Mouse (Mus musculus): ENCODE measurements around the gene Arid1b.

The Arid1b gene

DNA sequence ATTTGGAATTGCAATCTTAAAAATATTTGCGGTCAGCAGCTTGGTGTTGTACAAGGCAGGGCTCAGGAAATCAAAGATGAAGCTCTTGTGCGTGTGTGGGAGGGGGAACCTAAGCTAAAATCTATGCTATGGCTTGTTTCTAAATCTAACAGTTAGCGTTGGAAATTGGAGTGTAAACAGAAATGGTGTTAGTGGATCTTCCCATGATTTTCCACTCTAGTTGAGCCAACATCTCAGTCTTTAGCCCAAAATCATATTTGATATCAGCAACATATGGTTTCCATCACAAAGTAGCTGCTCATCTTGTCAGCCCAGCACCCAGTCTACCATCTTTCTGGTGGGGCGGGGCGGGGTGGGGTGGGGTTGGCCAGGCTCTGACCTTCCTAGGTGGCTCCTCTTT is 208.6 kb downstream of the Arid1b start:
- Histone ChIP-seq H3K36me3 (ENCODE audit: insufficient read depth, low read length) (no peaks in the 10 kb centered on the region), H3K9me3 (ENCODE audit: low read length) (no peaks in the 10 kb centered on the region), H3K4me1 (replicated peaks; ENCODE audit: low read depth, low read length) (peaks cover 29% of the 10 kb centered on the region), H3K4me3 (replicated peaks; ENCODE audit: low read length) (no peak overlapping the region), H3K27me3 (ENCODE audit: insufficient read depth, low read length) (no peaks in the 10 kb centered on the region)
- no peak for TF ChIP-seq CTCF (conservative IDR thresholded peaks at IDR 0.05; ENCODE audit: low read length)
- TF ChIP-seq NANOG (IDR thresholded peaks at IDR 0.05; ENCODE audit: borderline replicate concordance, low read length): no peak
- no peak for TF ChIP-seq POU5F1 (IDR thresholded peaks at IDR 0.05; ENCODE audit: borderline replicate concordance, low read length)

DNA sequence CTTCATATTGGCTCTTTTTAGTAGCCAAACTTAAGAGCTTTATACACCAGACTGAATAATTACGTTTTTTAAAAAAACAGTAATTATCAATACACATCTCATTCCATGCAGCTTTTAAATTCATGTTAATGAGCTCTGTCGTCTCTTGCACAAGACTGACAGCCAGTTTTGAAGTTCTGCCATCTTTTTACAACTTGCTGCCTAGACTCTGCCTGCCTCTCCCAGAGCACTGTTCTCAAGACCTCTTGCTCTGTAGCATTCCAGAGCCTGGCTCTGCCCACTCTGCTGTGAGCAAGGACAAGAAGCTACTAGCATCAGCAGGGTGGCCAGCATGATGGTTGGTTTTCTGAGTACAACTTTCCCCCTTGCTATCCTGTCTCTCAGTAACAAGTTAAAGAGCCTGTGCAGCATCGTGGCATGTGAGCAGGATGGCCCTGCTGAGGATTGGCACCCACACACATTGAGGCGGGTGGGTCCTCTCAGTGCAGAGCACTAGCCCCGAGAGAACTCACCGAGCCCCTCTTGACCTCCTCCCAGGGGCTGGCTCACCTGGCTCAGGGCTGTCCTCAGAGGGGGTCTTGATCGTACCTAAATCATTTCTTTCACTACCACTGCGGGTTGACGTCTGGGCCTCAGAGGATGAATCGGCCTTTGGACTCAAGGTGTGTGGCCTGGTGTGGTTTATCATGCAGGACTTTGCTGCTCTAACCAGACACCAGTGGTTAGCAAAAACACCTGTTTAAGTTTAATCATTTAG is 209.4 kb downstream of the Arid1b start:
- no peaks in the 10 kb centered on the region for H3K36me3 ChIP-seq (ENCODE audit: insufficient read depth, low read length)

DNA sequence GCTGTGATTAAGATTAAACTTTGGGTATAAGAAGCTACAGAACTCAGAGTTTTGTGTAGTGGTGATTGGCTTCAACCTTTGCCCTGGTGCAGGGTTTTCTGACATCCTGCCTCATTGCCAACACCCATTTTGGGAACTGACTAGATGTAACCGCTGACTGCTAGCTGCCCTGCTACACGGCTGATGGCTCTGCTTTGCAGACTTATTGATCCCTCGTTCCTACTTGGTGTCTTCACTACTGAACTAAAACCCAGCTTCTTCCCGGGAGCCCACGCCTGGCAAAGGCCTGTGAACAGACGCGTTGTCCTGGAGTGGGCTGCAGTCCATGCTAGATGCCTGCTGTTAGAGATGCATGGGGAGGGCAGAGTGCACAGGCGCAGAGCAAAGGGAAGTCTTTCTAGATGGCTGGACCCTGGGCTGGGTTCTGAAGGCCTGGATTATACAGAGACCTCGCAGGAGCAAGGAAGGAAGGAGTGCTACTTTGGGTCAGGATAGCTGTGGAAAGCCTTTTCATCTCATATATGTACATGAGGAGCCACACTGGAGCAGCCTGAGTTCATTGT is 210.1 kb downstream of the Arid1b start:
- no peaks in the 10 kb centered on the region for H3K9me3 ChIP-seq (ENCODE audit: low read length)
- TF ChIP-seq NANOG (IDR thresholded peaks at IDR 0.05; ENCODE audit: borderline replicate concordance, low read length) (no peak), CTCF (conservative IDR thresholded peaks at IDR 0.05; ENCODE audit: low read length) (no peak), POU5F1 (IDR thresholded peaks at IDR 0.05; ENCODE audit: borderline replicate concordance, low read length) (no peak)
- H3K36me3 ChIP-seq (ENCODE audit: insufficient read depth, low read length): no peaks in the 10 kb centered on the region
- H3K4me3 ChIP-seq (replicated peaks; ENCODE audit: low read length): peak overlapping the region; percentile 21; the same call in 1 of the 2 replicates
- peaks cover 29% of the 10 kb centered on the region for H3K4me1 ChIP-seq (replicated peaks; ENCODE audit: low read depth, low read length)
- no peaks in the 10 kb centered on the region for H3K27me3 ChIP-seq (ENCODE audit: insufficient read depth, low read length)

More for the DNA sequence above, 209.4 kb downstream of the Arid1b start:
- TF ChIP-seq NANOG (IDR thresholded peaks at IDR 0.05; ENCODE audit: borderline replicate concordance, low read length): no peak
- TF ChIP-seq POU5F1 (IDR thresholded peaks at IDR 0.05; ENCODE audit: borderline replicate concordance, low read length): no peak
- TF ChIP-seq CTCF (conservative IDR thresholded peaks at IDR 0.05; ENCODE audit: low read length): no peak
- Histone ChIP-seq H3K4me1 (replicated peaks; ENCODE audit: low read depth, low read length) (peaks cover 29% of the 10 kb centered on the region), H3K9me3 (ENCODE audit: low read length) (no peaks in the 10 kb centered on the region), H3K4me3 (replicated peaks; ENCODE audit: low read length) (no peak overlapping the region), H3K27me3 (ENCODE audit: insufficient read depth, low read length) (no peaks in the 10 kb centered on the region)

DNA sequence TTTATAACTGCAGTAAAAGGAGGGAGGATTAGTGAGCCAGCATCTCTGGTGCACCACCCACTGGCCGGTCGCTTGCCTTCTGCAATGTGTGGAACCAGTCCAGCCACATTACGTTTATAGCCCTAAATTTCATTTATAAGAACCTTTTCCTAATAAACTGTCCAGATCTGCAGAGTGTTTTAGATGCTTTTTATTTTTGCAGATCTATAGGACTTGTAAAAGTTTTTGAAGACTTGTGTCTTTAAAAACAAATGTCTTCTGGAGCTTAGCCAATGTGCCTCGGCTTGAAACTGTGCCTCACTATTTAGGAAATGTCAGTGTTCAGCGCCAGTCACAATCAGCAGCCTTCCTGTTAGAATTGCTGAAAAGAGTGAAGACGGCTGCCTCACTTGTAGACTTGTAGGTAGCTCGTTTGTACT is 211.0 kb downstream of the Arid1b start:
- Histone ChIP-seq H3K4me1 (replicated peaks; ENCODE audit: low read depth, low read length) (peaks cover 29% of the 10 kb centered on the region), H3K36me3 (ENCODE audit: insufficient read depth, low read length) (no peaks in the 10 kb centered on the region), H3K4me3 (replicated peaks; ENCODE audit: low read length) (no peak overlapping the region), H3K9me3 (ENCODE audit: low read length) (no peaks in the 10 kb centered on the region), H3K27me3 (ENCODE audit: insufficient read depth, low read length) (no peaks in the 10 kb centered on the region)
- TF ChIP-seq NANOG (IDR thresholded peaks at IDR 0.05; ENCODE audit: borderline replicate concordance, low read length) (no peak), POU5F1 (IDR thresholded peaks at IDR 0.05; ENCODE audit: borderline replicate concordance, low read length) (no peak), CTCF (conservative IDR thresholded peaks at IDR 0.05; ENCODE audit: low read length) (no peak)

DNA sequence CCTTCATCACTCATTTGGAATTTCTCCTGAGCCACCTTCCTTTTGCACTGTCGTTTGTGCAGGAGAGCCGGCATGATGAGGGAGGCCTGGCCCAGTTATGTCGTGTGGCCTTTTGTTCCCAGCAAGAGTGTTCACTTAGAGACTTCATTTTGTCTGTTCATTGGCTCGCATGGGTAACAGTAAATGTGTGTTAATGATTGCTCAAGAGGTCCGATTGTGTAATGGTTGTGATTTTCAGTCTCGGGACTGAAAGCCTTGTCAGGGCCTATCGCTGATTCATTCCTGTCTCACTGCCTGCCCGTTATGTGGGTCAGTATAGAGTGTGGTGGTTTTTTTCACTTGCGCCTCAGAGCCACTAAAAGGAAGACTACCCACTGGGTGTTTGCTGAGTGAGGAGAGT is 212.6 kb downstream of the Arid1b start:
- no peak for TF ChIP-seq NANOG (IDR thresholded peaks at IDR 0.05; ENCODE audit: borderline replicate concordance, low read length)

DNA sequence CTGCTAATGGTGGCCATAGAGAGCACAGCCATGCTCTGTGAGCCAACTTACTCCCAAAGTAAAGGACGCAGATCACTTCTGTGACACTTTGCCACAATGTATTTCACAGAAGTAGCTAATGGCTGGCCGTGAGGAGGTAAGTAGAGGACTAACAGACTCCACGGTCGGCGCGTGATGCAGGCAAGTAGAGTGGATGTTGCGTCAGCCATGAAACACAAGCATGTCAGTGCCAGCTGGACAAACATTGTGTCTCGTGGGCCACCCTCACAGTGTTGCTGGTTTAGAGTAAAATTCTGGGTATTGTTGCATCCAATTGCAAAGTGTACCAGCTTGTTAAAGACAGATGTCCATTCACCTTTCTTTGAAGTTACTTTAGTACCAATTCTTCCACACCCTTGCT is 213.7 kb downstream of the Arid1b start:
- H3K9me3 ChIP-seq (ENCODE audit: low read length): no peaks in the 10 kb centered on the region
- no peaks in the 10 kb centered on the region for H3K36me3 ChIP-seq (ENCODE audit: insufficient read depth, low read length)
- TF ChIP-seq POU5F1 (IDR thresholded peaks at IDR 0.05; ENCODE audit: borderline replicate concordance, low read length) (no peak), CTCF (conservative IDR thresholded peaks at IDR 0.05; ENCODE audit: low read length) (no peak), NANOG (IDR thresholded peaks at IDR 0.05; ENCODE audit: borderline replicate concordance, low read length) (no peak)
- H3K4me1 ChIP-seq (replicated peaks; ENCODE audit: low read depth, low read length): peaks cover 20% of the 10 kb centered on the region
- no peaks in the 10 kb centered on the region for H3K27me3 ChIP-seq (ENCODE audit: insufficient read depth, low read length)
- no peak overlapping the region for H3K4me3 ChIP-seq (replicated peaks; ENCODE audit: low read length)

More for the DNA sequence above, 212.6 kb downstream of the Arid1b start:
- H3K4me1 ChIP-seq (replicated peaks; ENCODE audit: low read depth, low read length): peaks cover 26% of the 10 kb centered on the region
- no peaks in the 10 kb centered on the region for H3K9me3 ChIP-seq (ENCODE audit: low read length)
- H3K4me3 ChIP-seq (replicated peaks; ENCODE audit: low read length): no peak overlapping the region
- H3K36me3 ChIP-seq (ENCODE audit: insufficient read depth, low read length): no peaks in the 10 kb centered on the region
- no peaks in the 10 kb centered on the region for H3K27me3 ChIP-seq (ENCODE audit: insufficient read depth, low read length)

DNA sequence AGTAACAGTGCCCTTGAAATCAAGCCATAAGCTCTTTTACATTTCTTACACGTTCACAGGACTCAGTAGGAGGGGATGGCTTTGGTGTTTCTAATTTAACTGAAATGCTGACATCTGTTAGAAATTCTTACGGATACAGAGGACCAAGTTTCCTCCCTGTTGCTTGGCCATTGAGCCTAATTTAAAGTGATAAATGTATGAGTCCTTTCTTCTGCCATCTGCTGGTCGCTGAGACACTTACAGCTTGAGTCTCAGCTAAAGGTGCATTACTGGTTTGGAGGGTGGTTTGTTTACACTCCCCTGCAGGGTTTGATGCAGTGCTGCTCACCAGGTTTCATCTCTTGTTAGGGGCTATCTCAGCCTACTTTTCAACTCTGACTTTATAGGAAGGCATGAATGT is 214.2 kb downstream of the Arid1b start:
- Histone ChIP-seq H3K9me3 (ENCODE audit: low read length) (no peaks in the 10 kb centered on the region), H3K27me3 (ENCODE audit: insufficient read depth, low read length) (no peaks in the 10 kb centered on the region), H3K4me3 (replicated peaks; ENCODE audit: low read length) (no peak overlapping the region), H3K36me3 (ENCODE audit: insufficient read depth, low read length) (no peaks in the 10 kb centered on the region), H3K4me1 (replicated peaks; ENCODE audit: low read depth, low read length) (peaks cover 16% of the 10 kb centered on the region)
- TF ChIP-seq CTCF (conservative IDR thresholded peaks at IDR 0.05; ENCODE audit: low read length): peak; percentile 52
- no peak for TF ChIP-seq NANOG (IDR thresholded peaks at IDR 0.05; ENCODE audit: borderline replicate concordance, low read length)

DNA sequence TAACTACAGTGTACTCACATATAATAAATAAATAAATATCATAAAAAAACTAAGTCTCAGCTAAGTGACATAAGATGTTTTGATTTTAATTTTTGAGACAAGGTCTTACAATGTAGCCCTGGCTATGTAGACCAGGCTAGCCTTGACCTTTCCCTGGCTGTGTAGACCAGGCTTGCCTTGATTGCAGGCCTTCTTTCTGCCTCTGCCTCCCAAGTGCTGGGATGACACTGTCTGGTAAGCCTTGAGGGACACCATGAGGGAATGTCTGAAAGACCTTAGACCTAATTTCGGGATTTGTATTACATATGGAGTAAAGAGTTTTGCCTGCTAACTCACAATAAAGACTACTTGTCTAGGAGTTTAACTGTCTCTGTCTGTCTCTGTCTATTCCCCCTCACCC is 214.9 kb downstream of the Arid1b start:
- TF ChIP-seq CTCF (conservative IDR thresholded peaks at IDR 0.05; ENCODE audit: low read length): no peak
- no peak for TF ChIP-seq POU5F1 (IDR thresholded peaks at IDR 0.05; ENCODE audit: borderline replicate concordance, low read length)
- no peak for TF ChIP-seq NANOG (IDR thresholded peaks at IDR 0.05; ENCODE audit: borderline replicate concordance, low read length)
- no peaks in the 10 kb centered on the region for H3K27me3 ChIP-seq (ENCODE audit: insufficient read depth, low read length)
- H3K9me3 ChIP-seq (ENCODE audit: low read length): no peaks in the 10 kb centered on the region

More for the DNA sequence above, 214.9 kb downstream of the Arid1b start:
- Histone ChIP-seq H3K4me3 (replicated peaks; ENCODE audit: low read length) (no peak overlapping the region), H3K36me3 (ENCODE audit: insufficient read depth, low read length) (no peaks in the 10 kb centered on the region), H3K4me1 (replicated peaks; ENCODE audit: low read depth, low read length) (peaks cover 8% of the 10 kb centered on the region)

All from E14TG2a.4 (cell line).